Mouse (Mus musculus): Measurements from ENCODE around the gene Sgsh.

Sgsh gene

GRCm38 (mm10) chr11:119377326-119377725 lies 22.0 kb upstream of the Sgsh start:
- WGBS: 90% methylated on average over 11 of the region's 11 CpGs

GRCm38 (mm10) chr11:119375425-119375824 lies 20.1 kb upstream of the Sgsh start:
- WGBS: 81% methylated on average over 6 of the region's 6 CpGs

DNA sequence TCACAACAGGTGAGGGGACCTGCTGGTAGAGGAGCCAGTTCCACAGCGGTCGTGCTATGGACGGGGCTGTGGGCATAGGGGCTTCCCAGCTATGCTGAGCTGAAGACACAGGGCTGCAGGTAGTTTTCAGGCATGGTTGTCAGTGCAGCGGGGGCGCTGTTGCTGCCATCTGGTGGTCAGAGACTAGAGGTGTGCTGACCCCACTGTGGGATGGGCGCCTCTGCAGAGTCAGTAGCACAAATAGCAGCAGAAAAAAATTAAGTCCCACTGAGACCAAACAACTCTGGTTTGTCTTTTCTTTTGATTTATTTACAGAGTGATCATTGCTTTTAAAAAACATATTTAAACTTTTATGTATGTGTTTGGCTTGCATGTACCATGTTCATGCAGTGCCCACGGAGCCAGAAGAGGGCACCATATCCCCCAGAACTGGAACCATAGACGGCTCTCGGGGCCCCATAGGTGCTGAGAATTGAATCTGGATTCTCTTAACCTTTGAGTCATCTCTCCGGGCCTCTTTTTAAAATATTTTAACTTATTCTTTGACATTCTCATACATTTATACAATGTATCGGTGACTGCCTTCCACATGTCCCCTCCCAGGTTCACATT lies 8.3 kb upstream of the Sgsh start:
- WGBS: 30% methylated on average over 11 of the region's 11 CpGs

DNA sequence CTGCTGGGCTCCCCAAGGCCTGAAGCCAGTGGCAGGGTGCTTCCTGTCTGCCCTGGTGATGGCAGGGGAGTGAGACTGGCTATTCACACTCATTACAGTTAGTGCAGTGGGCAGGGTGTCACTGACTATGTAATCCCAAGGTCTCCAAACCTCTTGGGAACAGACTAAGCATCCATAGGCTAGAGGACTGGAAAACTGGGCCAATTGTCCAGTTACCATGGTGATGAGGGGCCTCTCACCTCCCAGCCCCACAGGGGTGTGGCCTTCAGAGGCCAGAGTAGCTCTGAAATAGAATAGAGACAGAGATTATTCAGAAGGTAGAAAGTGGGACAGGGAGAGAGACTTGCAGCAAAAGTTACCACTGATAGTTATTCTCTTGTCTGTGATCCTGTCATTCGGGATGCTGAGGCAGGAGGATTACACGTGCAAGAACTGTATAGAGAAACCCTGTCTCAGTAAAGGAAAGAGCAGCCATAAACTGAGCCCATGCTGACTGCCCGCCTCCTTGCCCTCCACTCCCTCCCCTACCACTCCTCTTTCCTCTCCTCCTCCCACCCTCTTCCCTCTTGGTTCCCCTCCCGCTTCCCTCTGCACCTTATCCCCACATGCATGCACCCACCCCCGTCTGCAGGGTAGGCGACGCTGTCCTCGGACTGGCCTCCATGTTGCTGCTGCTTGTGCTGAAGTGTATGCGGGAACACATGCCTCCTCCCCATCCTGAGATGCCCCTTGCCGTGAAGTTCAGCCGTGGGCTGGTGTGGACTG lies 7.6 kb upstream of the Sgsh start:
- 43% methylated on average over 11 of the region's 11 CpGs for WGBS

DNA sequence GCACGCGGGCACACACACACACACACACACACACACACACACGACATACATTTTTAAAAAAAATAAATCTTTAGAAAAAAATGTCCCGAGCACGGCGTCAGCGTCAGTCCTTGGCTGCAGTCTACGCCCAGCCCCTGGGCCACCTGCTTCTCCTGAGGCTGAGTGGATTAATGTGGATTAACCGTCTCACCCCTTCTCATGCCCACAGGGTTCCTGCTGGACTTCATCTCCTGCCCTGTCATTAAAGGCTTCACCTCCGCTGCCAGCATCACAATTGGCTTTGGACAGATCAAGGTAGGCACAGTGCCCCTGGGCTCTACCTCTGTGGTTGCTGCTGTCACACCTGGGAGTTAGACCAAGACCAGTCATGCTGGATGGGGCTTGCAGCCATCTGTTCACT lies 3.8 kb upstream of the Sgsh start:
- 93% methylated on average over 10 of the region's 10 CpGs for WGBS

DNA sequence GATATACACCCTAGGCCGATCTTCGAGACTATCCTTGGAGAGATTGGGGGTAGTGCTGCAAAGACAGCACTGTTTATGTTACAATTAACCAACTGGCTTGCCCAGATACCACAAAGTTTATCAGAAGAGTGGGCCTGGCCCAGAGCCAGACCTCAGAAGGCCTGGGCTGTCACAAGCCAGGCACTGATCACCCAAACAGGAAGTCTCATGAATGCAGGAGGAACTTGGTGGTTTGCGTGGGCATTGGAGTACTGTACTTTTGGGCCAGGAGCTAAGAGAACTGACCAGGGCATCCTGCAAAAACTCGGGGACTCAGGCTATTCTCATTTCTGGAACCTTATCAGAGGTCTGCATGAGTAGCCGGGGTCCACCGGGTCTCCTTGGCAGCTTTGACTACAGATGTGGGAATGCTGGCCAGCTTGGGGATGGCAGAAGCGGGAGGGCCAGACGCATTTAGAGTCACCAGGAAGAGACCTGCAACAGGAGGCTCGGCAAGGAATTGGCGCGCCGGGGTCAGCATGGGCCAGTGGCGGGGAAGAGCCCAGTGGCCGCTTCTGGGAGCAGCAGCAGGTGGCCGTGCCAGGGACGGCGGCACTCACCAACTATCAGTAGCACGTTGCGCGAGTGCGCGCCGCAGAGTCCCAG lies 416 bp downstream of the Sgsh start:
- WGBS: 8% methylated on average over 23 of the region's 23 CpGs

DNA sequence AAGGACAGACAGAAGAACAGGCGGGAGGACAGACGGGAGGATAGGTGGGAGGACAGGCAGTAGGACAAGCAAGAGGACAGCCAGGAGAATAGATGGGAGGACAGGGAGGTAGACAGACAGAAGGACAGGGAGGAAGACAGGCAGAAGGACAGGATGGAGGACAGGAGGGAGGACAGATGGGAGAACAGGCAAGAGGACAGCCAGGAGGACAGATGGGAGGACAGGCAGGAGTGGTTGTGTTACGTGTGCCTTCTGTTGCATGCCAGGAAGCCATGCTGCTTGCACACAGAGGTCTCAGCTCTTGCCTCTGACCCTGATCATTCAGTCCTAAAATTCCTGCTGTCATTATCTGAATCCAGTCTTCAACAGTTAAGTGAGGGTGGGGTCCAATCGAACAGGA lies 1.4 kb downstream of the Sgsh start:
- WGBS: 91% methylated on average over 4 of the region's 4 CpGs

- WGBS: 88% methylated on average over 7 of the region's 7 CpGs
Measured at GRCm38 (mm10) chr11:119352113-119352512, 3.2 kb downstream of the Sgsh start.

DNA sequence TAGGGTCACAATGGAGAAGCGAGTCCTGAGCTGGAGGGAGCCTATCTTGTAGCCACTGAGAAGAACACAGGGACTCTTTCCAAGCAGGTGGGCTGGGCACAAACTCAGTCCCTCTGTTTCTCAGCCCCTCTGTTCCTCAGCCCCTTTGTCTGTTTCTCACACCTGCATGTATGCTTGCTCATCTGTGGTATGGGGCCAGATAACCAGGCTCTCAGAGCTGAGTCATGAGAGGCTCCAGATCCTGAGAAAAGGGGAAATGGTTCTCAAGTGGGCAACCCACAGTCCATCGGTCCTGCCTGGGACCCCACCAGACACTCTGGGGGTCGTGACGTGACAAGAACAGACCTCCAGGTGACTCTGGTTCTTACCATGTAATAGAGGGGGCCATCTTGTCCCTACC lies 8.2 kb downstream of the Sgsh start:
- WGBS: 81% methylated on average over 4 of the region's 4 CpGs

- 80% methylated on average over 6 of the region's 6 CpGs for WGBS
Measured at GRCm38 (mm10) chr11:119344865-119345264, 10.5 kb downstream of the Sgsh start.

DNA sequence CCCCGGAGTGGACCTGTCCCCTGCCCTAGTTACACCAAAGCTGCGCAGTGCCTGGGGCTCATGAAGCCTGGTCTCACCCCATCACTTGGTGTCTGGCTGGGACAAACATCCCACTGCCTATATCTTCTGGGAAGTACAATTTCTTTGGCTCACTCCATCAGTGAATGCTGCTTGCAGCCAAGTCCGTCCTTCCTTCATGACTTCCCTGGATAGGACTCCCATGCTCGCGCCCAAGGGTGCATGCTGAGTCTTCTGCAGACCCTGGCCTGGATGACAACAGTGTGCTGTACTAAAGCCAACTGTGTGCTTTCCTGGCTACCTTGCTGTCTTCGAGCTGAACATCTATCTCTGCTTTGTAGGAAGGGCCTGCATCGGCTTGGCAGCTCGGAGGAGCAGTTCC lies 11.2 kb downstream of the Sgsh start:
- 90% methylated on average over 8 of the region's 8 CpGs for WGBS

- 7% methylated on average over 5 of the region's 5 CpGs for WGBS
Measured at GRCm38 (mm10) chr11:119339637-119340036, 15.7 kb downstream of the Sgsh start.

DNA sequence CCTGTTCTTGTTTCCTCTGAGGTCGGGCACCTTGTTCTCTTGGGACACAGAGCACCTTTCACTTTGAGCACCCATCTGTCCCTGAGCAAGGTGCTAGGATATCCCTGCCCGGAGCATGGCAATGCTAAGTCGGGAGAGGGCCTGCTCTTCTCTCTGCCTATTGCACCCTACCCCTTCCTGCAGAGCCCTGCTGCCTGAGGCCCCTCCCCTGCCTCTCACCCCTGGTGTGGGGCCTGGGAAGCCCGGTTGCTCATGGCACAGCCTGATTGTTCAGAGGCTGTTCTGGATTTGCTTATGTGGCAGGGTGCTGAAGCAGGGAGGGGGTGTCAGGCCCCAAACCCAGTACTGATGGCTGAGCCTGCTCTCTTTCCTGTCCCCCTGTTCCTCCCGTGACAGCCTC lies 16.2 kb downstream of the Sgsh start:
- 60% methylated on average over 5 of the region's 5 CpGs for WGBS

DNA sequence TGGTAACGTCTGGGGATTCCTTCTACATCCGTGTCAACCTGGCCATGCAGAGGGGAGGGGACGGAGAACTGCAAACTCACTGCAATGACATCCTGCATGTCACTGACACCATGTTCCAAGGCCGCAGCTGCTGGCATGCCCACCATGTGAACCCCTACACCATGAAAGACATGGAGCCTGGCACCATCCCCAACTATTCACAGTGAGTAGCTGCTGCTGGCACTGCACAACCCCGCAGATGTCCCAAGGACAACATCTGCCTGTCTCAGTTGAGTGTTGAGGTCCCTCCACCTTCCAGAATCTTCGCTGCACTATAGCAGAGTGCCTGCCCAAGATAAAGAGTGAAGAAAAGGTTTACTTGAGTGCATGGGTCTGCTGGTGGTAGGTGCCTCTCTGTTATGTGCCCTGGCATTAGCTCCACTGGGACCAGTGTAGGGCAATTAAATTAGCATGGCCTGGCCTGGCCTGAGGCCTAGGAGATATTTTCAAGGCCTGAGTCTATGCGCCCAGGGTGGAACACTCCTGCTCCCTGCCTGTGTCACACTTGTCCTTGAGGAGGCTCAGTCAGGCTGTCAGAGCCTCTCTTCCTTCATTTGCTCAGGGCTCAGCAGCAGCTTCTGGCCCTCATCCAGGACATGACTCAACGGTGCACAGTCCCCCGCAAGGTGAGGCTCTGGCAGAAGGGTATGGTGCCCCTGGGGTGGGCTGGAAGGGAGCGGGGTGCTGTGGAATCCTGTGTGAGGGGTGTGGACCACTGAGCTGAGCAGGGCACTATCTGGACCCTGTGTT lies 16.9 kb downstream of the Sgsh start:
- WGBS: 71% methylated on average over 10 of the region's 10 CpGs

GRCm38 (mm10) chr11:119331970-119332369 lies 23.4 kb downstream of the Sgsh start:
- whole genome bisulfite sequencing: 49% methylated on average over 3 of the region's 3 CpGs

DNA sequence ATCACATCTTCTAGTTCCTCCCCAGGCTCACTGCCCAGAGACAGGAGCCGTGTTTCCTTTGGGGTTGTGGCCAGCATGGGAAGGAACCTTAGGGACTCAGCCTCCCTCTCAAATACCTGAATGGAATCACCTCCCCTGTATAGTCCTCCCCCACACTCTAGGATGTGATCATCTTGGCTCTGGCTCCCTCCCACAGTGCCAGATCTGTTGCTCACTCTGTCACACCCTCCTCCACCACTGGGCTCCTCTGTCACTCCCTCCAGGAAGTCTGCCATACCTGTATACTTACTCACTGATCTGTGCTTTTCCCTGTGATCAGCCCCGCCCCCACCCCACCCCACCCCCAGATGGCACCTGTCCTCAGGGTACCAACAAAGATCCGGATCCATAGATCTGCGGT lies 24.7 kb downstream of the Sgsh start:
- WGBS: 55% methylated on average over 4 of the region's 4 CpGs

- WGBS: 89% methylated on average over 1 of the region's 1 CpGs
Measured at GRCm38 (mm10) chr11:119325068-119325467, 30.3 kb downstream of the Sgsh start.

DNA sequence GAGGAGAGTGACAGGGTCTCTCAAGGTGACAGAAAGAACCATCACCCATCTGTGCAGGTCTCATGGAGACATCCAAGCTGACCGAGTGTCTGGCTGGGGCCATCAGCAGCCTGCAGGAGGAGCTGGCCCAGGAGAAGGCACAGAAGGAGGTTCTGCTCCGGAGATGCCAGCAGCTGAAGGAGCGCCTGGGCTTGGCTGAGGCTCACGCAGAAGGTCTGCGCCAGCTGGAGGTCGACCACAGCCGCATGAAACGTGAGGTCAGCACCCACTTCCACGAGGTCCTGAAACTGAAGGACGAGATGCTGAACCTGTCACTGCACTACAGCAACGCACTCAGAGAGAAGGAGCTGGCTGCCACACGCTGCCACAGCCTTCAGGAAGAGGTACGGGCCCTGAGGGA lies 32.8 kb downstream of the Sgsh start:
- 72% methylated on average over 13 of the region's 13 CpGs for WGBS

DNA sequence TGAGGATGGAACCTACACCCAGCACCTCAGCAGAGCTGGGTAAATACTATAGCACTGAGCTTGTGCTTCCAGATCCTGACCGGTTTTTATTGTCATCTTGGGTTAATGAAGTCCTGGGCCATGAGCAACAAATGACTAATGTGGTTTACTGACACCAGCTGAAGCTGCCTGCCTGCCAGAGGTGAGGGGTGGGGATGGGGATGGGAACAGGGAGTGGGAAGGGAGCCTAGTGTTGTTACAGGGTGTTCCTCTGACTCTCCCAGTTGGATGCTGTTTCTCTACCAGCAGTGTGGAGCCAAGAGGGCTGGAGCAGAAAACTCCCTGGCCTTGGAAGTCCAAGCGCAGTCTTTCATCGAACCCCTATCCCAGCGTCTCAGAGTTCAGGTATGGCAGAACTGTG lies 38.6 kb downstream of the Sgsh start:
- WGBS: 74% methylated on average over 4 of the region's 4 CpGs

- WGBS: 81% methylated on average over 17 of the region's 17 CpGs
Measured at GRCm38 (mm10) chr11:119314252-119314936, 40.9 kb downstream of the Sgsh start.

GRCm38 (mm10) chr11:119310621-119311020 lies 44.7 kb downstream of the Sgsh start:
- 21% methylated on average over 10 of the region's 10 CpGs for WGBS

DNA sequence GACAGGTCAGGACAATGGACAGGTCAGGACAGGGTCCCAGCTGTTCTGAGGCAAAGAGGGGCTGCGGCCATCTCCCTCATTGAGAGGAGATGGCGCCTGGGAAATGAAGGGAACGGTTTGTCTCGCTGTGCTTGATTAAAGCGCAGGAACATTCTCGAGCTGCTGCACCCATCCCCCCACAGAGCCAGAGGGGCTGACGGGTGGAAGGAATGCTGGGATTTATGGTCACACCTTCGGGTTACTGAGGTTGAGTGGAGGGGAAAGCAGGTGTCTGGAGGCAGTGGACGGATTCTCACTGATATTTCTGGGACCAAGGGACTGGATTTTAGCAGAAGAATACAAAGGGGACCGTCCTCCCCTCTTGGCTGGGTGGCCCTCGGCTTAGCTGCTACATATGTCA lies 47.4 kb downstream of the Sgsh start:
- 42% methylated on average over 11 of the region's 11 CpGs for WGBS

Measured in cerebral cortex, adult 2 months (tissue).